Mouse (Mus musculus): ENCODE data around the gene Nt5m.
A peak's percentile ranks its signal among the peaks of the same experiment; 100 is the strongest.

Gene Nt5m

GRCm38 (mm10) chr11:59839459-59840126, 346 bp downstream of the Nt5m start, which contains the start of gene Cops3:
Gene Cops3 (minus strand): TSS chr11:59839838.
- peak; percentile 85 for DNase-seq (ENCODE audit: low spot score)

GRCm38 (mm10) chr11:59846311-59846710, 7.1 kb downstream of the Nt5m start:
- DNase-seq (ENCODE audit: low spot score), result no peak

GRCm38 (mm10) chr11:59847131-59847530, 7.9 kb downstream of the Nt5m start:
- DNase-seq (ENCODE audit: low spot score), result peak; percentile 19

GRCm38 (mm10) chr11:59847891-59848884, 8.9 kb downstream of the Nt5m start:
- peak; percentile 53 for DNase-seq (ENCODE audit: low spot score)

GRCm38 (mm10) chr11:59852865-59853264, 13.6 kb downstream of the Nt5m start:
- no peak for DNase-seq (ENCODE audit: low spot score)

GRCm38 (mm10) chr11:59860467-59860866, 21.2 kb downstream of the Nt5m start:
- DNase-seq (ENCODE audit: low spot score), result no peak

- no peak for DNase-seq (ENCODE audit: low spot score)
Observed at GRCm38 (mm10) chr11:59864316-59864715, 25.1 kb downstream of the Nt5m start.

- no peak for DNase-seq (ENCODE audit: low spot score)
Observed at GRCm38 (mm10) chr11:59872124-59872523, 32.9 kb downstream of the Nt5m start.

GRCm38 (mm10) chr11:59880031-59880430, 40.8 kb downstream of the Nt5m start:
- peak; percentile 32 for DNase-seq (ENCODE audit: low spot score)

GRCm38 (mm10) chr11:59885217-59885986, 46.2 kb downstream of the Nt5m start:
- no peak for DNase-seq (ENCODE audit: low spot score)

GRCm38 (mm10) chr11:59886952-59887351, 47.7 kb downstream of the Nt5m start:
- no peak for DNase-seq (ENCODE audit: low spot score)

- DNase-seq (ENCODE audit: low spot score), result no peak
Observed at GRCm38 (mm10) chr11:59888151-59888550, 48.9 kb downstream of the Nt5m start.

- no peak for DNase-seq (ENCODE audit: low spot score)
Observed at GRCm38 (mm10) chr11:59891854-59892253, 52.6 kb downstream of the Nt5m start.

- no peak for DNase-seq (ENCODE audit: low spot score)
Observed at GRCm38 (mm10) chr11:59893153-59893788, 54.0 kb downstream of the Nt5m start.

- no peak for DNase-seq (ENCODE audit: low spot score)
Observed at GRCm38 (mm10) chr11:59894916-59895315, 55.7 kb downstream of the Nt5m start.

- DNase-seq (ENCODE audit: low spot score), result no peak
Observed at GRCm38 (mm10) chr11:59895316-59895715, 56.1 kb downstream of the Nt5m start.

GRCm38 (mm10) chr11:59897981-59898599, 58.8 kb downstream of the Nt5m start:
- DNase-seq (ENCODE audit: low spot score), result no peak

- no peak for DNase-seq (ENCODE audit: low spot score)
Observed at GRCm38 (mm10) chr11:59899711-59900685, 60.8 kb downstream of the Nt5m start.

- DNase-seq (ENCODE audit: low spot score), result no peak
Observed at GRCm38 (mm10) chr11:59900995-59901394, 61.7 kb downstream of the Nt5m start.

Data from spleen, adult 12 weeks (tissue).